Mouse (Mus musculus) mouse trophoblast stem cell (cell line): ENCODE data around the gene Fgf15.

Experiments
- in situ Hi-C, 2 experiments: fragments of 300-500 bp; cut with MseI, MboI; formaldehyde crosslinking; loops; 2 replicates in 1 of 2; 3 replicates in 1 of 2; pipeline ENCODE4 v1.15.1; 2025

The Fgf15 gene

GRCm38 (mm10) chr7:144896294-144897218 is at the start of gene Fgf15:
Gene Fgf15, plus strand, starts transcription at chr7:144896531.
- in situ Hi-C loops, result loop anchor here (5.0 to 10.0 kb wide), 4 partner anchors 94 to 299 kb away; no protein-coding TSS in a partner anchor

- in situ Hi-C loops, result loop anchor here in 1 of 2 experiments (5.0 kb wide), 1 partner anchor 45 kb away; no protein-coding TSS in a partner anchor
These were observed 49.3 kb upstream of the Fgf15 start, which contains the start of gene Fgf4 for GRCm38 (mm10) chr7:144847067-144847466. Gene Fgf4, plus strand, starts transcription at chr7:144847367.

- in situ Hi-C loops, result no loop called here
These were observed 45.0 kb upstream of the Fgf15 start for GRCm38 (mm10) chr7:144851321-144851720.

- in situ Hi-C loops, result no loop called here
These were observed 41.4 kb upstream of the Fgf15 start for GRCm38 (mm10) chr7:144854966-144855365.

- in situ Hi-C loops, result no loop called here
These were observed 39.2 kb upstream of the Fgf15 start for GRCm38 (mm10) chr7:144857158-144857557.

- in situ Hi-C loops, result no loop called here
These were observed 38.4 kb upstream of the Fgf15 start for GRCm38 (mm10) chr7:144857826-144858342.

- in situ Hi-C loops, result no loop called here
These were observed 37.6 kb upstream of the Fgf15 start for GRCm38 (mm10) chr7:144858702-144859101.

- in situ Hi-C loops, result no loop called here
These were observed 35.1 kb upstream of the Fgf15 start for GRCm38 (mm10) chr7:144861056-144861768.

GRCm38 (mm10) chr7:144861769-144862070 is 34.6 kb upstream of the Fgf15 start:
- in situ Hi-C loops, result no loop called here

GRCm38 (mm10) chr7:144862126-144862525 is 34.2 kb upstream of the Fgf15 start:
- in situ Hi-C loops, result no loop called here

GRCm38 (mm10) chr7:144862712-144863111 is 33.6 kb upstream of the Fgf15 start:
- in situ Hi-C loops, result no loop called here

GRCm38 (mm10) chr7:144863196-144863595 is 33.1 kb upstream of the Fgf15 start:
- in situ Hi-C loops, result no loop called here

- in situ Hi-C loops, result no loop called here
These were observed 32.1 kb upstream of the Fgf15 start for GRCm38 (mm10) chr7:144864160-144864670.

GRCm38 (mm10) chr7:144867161-144867560 is 29.2 kb upstream of the Fgf15 start:
- in situ Hi-C loops, result no loop called here

GRCm38 (mm10) chr7:144867602-144868001 is 28.7 kb upstream of the Fgf15 start:
- in situ Hi-C loops, result no loop called here

- in situ Hi-C loops, result no loop called here
These were observed 23.9 kb upstream of the Fgf15 start for GRCm38 (mm10) chr7:144872420-144872819.

- in situ Hi-C loops, result no loop called here
These were observed 23.2 kb upstream of the Fgf15 start for GRCm38 (mm10) chr7:144873160-144873559.

GRCm38 (mm10) chr7:144874226-144874625 is 22.1 kb upstream of the Fgf15 start:
- in situ Hi-C loops, result no loop called here

- in situ Hi-C loops, result no loop called here
These were observed 17.9 kb upstream of the Fgf15 start for GRCm38 (mm10) chr7:144878401-144878800.

GRCm38 (mm10) chr7:144883106-144883505 is 13.2 kb upstream of the Fgf15 start:
- in situ Hi-C loops, result loop anchor here in 1 of 2 experiments (5.0 kb wide), 1 partner anchor 286 kb away; no protein-coding TSS in a partner anchor

- in situ Hi-C loops, result no loop called here
These were observed 8.7 kb upstream of the Fgf15 start for GRCm38 (mm10) chr7:144887672-144888071.
